Mouse (Mus musculus) ovary, postnatal 14 days (tissue): ENCODE measurements around the gene Fndc8.
A peak's percentile ranks its signal among the peaks of the same experiment; 100 is the strongest.

Experiments used
- DNase-seq: peaks from one replicate; pipeline ENCODE4 v3.0.0; 2022; ENCODE audit warnings: low spot score

Fndc8 gene

DNA sequence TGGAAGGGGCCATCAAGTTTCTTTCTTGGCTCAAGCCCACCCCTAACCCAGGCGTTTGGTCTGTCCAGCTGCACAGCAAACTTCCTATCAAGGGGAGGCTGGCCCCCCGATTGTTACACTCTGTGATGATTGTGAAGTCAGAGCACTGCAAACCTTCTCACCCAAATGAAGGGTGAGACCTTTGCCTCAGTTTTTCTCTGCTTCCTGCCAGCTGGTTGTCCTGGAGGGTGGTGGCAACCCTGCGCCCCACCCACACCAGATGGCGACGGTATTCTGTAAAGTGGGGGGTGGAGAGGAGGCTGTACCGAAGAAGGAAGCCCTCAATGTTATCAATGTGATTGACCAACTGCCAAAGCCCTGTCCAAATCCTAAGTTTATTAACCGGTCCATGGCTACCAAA is at the start of gene Fndc8:
TSS of gene Fndc8 (plus strand) at position 189 of the 400 bp plus-strand sequence.
- no peak for DNase-seq

DNA sequence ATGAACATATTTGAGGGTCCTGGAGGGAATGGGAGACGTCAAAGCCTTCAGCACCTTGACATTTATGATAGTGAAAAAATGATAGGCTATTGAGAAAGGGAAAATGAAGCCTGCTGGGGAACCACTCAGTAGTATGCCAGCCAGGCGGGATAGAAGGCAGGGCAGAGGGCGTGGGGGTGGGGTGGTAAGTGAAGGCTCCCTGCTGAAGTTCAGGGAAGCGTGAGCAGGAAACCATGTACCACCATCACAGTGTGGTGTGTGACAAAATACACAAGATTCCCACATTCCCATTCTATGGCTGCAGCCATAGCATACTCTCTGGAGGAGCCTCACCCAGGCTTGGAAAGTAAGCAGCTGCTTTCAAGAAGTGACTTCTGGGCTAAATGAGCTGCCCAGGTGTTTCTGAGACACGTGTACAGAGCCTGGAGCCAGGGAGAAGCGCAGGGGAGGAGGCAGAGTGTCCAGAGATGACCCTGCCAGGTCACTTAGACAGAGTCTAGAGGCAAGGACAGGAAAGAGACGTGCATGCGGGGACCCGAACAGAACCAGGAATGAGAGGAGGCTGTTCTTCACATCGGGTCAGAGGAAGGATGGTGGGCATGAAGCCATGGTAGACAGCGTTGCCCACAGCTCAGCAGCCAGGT is 47.0 kb upstream of the Fndc8 start:
- no peak for DNase-seq

DNA sequence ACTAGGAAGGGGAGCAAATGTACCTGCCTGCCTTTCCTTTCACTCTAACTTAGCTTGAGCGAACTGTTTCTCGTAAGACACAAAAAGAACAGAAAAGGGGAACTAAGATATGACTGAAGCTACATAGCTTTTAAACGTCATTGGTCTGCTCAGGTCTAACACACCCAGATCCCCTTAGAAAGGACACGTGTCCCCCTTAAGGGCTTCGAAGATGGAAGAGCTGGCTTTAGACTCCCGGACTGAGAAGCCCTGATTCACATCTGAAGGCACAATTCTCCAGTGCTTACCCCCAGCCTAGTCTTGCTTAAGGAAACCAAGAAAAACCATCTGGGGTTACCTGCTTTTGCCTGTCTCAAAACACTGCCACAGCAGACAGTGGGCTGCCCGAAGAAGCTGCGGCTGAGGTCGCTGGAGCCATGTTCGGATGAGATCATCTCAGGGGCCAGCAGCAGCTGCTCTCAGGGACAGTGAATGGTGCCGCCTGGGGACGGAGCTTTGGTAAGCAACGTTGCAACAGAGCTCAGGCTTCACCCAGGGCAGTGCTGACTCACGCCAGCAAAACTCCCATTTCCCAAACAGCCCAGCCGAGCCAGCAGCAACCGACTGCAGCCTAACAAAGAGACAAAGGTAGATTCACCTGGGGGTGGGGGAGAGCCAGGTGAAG is 46.4 kb upstream of the Fndc8 start:
- DNase-seq: peak; percentile 45

DNA sequence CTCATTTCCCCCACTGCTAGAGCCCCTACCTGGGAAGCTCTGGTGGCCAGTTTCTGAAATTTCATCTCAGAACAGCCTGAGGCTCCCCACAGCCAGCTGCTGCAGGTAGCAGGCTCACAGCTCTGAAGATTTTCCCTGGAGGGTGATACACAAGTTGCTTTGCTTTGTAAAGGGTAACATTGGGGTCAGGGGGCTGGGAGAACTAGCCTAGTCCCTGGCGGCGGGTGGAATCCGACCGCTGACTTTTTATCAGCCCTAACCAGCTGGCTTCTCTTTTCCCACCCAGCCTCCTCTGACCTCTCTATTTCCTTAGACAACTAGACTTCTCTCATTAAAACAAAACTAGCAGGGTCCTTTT is 45.9 kb upstream of the Fndc8 start:
- DNase-seq: no peak

DNA sequence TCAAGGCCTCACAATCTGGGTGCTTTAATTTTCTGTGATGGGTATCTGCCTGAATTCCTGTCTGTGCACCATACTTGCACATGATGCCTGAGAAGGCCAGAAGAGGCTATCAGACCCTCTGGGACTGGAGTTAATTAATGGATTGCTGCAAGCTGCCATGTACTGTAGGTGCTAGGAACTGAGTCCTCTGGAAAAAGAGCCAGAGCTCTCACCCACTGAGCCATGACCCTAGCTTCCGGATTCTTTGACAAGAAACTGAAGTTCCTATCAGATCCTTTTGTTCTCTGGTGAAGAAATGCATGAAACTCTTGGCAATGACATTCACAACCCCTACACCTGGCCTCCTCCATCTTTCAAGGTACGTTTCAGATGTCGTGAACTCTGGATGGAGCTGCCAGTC is 45.0 kb upstream of the Fndc8 start:
- DNase-seq: no peak

DNA sequence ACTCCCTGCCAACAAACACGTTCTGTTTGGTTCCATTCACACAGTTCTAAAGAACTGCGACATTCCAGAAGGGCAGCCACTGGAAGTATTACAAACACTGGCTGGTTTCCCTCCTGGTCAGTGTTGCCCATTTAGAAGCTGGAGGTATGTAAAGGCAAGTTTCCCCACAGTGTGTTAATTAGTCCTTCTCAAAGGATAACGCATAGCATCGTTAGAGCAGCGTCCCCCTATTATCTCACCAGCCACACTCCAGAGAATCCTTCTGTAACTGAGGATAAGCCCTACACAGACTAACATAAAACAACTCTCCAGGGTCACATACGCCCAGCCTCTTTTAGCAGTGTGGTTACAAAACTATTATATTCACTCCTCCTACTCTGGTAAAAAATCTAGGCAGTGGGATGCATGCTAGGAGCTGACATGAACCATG is 44.3 kb upstream of the Fndc8 start:
- no peak for DNase-seq

DNA sequence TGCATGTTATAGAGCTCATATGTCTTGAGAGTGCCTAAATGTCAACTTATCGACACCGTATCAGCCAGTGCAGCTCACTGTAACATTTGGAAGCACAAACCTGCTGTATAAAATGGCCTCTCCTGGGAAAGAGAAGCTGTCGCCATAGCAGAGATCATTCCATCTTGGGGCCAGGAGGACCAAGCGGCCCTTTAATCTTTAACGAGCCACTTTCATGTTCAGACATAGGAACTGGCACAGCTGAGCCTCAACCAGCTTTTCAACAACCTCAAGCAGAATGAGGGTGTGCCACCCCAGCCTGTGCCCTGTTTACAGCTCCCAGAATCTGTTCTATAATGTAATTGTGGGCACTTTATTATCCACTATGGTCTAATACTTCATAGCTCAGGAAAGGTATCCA is 41.7 kb upstream of the Fndc8 start:
- no peak for DNase-seq

DNA sequence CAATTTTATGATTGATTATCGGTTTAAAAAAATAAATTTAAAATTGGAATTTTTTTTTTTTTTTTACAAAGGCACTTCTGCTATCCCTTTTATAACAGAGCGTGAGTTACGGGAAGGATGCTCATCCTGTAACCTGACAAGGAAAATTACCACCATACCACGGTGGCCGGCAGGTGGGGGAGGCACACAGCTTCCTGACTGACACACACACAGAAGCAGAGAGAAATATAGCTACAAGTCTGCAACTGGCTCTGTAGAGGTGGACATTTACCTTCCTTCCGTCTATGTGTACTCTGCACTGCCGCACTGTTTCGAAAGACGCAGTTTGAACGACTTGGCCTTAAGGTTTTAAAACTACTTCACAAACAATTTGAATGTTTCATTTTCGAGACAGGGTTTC is 39.8 kb upstream of the Fndc8 start:
- no peak for DNase-seq

DNA sequence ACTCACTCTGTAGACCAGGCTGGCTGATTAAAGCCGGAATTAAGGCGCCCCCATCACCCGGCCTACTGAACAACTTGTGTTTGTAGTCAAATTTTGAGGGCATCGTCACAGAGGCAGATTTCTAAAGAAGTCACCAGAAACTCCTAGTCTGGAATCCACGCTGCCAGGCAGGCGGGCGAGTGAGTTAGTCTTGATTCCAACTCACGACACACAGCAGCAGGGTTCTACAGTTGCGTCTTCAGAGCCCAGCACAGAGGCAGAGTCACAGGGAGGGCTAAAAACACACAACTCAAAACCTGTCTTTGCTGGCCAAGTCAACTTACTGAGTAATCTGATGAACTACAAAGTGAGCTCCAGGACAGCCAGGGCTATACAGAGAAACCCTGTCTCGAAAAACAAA is 39.4 kb upstream of the Fndc8 start:
- no peak for DNase-seq

DNA sequence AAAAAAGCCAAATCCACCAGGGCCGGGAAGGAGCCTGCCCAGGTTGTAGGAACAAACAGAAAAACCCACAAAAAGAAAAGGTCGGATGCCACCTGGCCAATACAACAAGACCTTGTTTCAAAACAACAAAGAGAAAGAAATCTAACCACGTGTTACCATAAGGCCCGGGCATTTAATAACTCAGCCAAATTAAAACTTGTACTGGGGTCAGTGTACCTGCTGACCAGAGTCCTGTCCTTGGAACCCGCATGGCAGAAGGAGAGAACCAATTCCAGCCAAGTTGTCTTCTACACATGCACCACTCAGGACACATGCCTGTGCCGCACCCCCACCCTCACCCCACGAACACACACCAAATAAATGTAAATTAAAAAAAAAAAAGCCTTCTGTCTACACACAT is 39.0 kb upstream of the Fndc8 start:
- no peak for DNase-seq

DNA sequence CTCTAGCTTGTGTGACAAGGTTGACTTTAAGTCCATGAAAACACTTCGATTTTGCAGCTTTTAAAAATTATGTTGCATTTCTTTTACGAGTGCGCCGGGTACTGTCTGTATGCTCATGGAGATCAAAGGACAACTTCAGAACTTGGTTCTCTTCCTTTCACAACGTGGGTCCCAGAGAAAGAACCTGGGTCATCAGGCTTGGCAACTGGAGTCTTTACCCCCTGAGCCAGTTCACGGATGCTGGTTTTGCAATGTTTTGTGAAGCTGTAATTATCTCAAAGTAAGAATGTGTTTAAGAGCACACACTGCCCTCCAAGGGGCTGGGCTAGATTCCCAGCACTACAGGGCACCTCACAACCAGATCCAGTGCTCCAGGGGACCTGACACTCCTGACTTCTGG is 37.8 kb upstream of the Fndc8 start:
- no peak for DNase-seq

DNA sequence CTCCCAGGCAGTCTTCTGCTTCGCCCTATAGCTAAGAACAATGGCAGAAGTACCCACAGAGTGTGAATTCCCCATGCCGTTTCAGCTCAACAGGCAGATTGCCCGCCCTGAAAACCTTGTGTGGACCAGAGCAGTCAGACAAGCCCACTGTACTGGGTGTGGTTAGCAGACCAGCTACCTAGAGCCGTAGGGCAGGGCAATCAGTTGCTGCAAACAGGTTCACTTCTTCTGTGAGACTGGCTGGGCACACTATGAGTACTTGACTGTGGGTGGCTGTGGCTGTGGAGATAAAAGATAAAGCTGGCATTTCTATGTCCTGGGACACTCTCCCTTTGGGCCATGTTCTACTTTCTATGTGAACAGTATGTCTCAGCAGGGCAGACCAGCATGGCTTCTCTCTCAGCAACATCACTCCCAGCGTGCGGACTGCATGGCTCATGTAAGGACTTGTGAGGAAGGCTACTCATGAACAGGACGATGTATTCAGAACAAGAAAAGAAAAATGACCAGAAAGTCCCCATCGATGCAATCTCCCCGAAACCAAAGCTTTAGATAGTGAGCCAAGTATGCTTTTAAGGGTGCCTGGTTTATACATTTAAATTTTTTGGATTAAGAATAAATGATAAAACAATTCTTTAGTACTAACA is 36.5 kb upstream of the Fndc8 start:
- DNase-seq: no peak

DNA sequence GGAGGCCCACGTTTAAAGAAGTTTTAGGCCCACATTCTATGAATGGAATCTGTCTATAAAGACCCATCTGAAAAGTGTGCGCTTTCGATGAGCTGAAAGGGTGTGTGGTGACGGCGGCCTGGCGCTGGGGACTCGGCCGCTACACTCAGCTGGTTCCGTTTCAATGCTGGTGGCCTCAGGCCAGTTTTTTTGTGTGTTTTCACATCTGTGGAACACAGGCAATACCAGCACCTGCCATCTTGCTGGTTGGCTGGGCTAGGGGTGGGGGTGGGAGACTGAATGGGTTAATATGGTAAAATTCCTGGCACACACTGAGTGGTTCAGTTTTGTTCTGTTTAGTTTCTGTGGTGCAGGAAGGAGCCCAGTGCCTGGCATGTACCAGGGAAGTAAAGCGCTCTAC is 35.9 kb upstream of the Fndc8 start:
- DNase-seq: no peak

DNA sequence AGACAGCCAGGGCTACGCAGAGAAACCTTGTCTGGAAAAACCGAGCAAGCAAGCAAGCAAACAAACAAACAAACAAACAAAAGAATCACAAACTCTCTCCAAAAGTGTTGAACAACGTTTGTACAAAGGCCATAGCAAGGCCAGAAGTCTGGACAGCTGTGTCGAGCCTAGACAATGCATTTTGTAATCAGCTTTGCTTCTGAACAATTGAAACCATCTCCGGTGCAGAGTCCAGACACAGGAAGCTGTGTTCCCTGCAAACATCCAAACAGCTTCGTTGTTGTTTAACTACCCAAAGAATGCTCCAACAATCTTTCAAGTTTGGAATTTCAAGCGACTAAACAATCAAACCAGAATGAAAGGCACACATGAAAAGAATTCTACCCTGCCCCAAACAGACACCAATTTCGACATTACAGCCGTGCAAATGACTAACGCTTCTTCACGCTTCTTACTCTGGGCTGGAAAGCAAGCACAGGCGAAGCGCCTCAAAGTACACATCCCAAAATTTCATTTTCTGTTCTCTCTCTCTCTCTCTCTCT is 34.5 kb upstream of the Fndc8 start:
- DNase-seq: no peak

DNA sequence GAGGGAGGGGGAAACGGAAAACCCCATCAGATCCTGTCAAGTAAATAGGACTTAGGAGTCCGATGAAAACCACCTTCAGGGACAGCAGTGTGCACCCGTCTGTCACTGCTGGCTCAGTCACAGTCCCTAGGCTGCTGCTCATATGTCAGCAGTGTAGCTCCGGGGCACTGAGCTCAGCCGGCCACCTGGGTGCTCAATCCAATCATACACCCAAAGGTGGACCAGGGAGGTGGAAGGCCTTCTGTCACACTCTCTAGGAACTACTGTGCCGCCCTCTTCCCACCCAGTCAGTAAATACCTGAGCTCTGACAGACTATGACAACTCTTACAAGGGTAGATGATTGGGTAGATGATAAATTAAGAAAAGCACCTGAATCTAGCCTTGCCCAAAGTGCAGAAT is 31.2 kb upstream of the Fndc8 start:
- DNase-seq: no peak

DNA sequence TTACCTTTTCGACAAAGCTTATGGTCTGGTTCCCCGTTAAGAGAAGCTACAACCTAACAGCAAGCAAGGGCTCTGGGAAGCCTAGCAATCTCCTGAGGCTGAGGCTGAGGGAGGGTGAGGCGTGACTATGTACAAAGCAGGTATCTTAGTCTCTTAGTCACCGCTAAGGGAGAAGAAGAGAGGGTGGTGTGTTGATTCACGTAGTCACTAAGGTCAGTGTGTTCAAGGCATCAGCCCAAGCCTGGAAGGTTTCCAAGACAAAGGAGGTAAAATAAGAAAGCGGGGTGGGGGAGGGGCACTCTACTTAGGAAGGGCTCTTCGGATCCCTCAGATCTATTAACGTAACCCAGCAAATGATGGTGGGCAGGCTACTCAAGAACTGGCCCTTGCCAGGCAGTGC is 30.4 kb upstream of the Fndc8 start:
- no peak for DNase-seq

DNA sequence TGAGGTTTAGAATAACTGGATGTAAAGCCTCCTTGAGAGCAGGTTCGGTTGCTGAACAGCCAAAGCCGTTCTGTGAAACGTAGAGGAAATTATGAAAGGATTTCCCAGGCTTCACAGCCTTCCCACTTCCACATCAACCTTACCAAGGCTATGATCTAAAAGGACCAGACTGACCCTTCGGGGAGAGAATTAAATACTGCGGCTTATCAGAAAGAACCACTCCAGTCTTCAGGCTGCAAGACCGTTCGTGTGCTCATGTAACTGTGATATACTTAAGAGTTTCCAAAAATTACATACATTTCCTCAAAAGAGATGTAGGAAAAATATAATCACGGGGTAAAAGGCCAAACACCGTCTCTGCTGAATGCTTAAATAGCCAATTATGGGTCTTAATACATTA is 29.3 kb upstream of the Fndc8 start:
- no peak for DNase-seq

DNA sequence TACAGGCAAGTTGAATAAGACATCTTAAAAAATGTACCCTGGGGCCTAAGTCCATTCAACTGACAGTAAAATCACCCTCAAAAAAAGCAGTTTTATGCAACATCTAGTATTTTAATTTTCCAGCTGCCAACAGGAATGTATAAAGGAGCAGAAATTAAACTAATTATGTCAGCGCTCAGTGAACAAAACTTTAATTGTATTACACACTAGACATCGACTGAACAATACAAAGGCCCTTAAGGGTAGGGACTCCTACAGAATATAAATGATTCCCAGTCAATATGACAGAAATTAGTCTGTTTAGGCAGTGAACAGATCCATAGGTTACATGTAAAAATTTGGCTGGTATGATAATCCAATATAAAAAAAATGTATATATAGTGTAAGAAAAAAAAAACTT is 28.9 kb upstream of the Fndc8 start:
- DNase-seq: no peak

DNA sequence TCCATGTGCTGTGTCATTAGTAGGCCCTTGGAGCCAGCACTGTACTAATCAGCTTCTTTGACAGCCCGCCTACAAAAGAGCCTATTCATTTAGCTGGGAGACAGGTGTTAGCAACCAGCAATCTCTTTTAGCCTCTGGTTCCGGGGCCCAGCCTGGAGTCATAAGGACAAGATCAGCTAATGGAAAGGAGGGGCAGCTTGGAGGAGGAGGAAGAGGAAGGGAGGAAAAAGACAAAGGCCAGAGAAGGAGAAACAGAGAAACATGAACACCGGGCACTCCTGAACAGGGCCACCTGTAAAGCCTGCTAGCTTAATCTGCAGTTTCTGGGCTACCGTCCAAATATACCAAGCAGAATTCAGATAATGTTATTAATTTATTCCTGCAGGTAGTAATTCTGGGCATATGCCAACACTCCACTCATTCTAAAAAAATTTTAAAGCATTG is 28.4 kb upstream of the Fndc8 start:
- no peak for DNase-seq

DNA sequence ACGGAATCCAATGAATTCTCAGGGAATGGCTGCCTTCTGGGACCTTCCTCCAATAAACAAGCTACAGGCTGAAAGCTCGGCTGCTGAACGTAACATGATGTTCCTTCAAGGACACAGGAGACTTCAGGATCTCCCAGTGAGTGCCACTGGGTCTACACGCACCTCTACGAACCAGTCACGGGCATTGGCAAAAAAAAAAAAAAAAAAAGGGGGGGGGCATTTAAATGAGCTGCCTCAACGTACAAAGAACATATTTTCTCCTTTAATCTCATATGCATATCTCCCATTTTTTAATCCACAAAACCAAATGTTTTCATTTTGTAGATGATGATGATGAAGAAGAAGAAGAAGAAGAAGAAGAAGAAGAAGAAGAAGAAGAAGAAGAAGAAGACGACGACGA is 26.0 kb upstream of the Fndc8 start:
- DNase-seq: no peak

DNA sequence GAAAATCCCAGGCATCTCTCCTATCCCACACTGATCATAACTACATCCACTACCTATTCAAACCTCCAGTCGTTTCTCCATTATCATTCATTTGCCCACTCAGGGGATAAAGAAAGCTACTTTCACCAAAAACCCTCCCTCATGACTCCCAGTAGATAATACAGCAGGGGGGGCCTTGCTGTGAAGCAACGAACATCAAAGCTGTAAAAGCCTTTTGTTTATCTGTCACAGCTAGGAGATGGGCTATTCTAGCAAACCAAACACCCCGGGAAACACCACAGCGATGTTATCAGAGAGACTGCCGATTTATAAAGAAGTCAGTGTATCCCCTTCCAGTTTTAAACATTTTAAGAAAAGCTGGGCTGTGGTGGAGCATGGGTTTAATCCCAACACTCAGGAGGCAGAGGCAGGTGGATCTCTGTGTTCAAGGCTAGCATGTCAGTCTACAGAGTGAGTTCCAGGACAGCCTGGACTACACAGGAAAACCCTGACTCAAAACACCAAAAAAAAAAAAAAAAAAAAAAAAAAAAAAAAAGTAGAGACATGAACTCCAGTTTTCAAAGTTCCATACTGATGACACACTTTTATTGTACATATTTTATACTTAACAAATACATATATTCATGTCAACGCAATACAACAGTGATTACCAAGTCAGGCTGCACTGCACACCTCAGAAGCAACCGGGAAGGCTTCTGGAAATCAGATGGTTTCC is 24.9 kb upstream of the Fndc8 start:
- DNase-seq: no peak

DNA sequence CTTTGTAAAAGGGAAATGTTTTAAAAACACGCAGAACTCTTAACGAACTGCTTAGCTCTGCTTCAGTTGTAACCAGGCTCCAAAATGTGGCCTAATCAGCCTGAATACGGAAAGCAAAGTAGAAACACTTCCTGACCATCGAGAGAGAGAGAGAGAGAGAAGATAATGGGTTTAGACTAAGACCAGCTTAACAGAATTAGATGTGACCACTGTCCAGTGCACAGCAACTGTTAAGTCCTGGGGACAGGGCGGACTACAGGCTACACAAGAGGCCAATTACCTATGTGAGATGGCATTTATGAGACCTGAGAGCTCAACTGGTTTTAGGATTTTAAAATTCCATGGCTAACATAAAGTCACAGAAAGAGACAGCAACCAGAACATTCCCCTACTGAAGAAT is 24.0 kb upstream of the Fndc8 start:
- DNase-seq: no peak
